Mouse (Mus musculus): ENCODE measurements at regions not wholly inside any gene's neighbourhood (a gene's known extent, or its start where the extent isn't known, plus 50 kb on each side); places are given as distances from the start of the nearest gene placed in this dataset.
A peak's percentile ranks its signal among the peaks of the same experiment; 100 is the strongest.

GRCm38 (mm10) chr3:21761909-21762308, 314.5 kb upstream of the Tbl1xr1 start:
- TF ChIP-seq POLR2A (IDR thresholded peaks at IDR 0.05; ENCODE audit: extremely low read depth, insufficient read depth, low read length) (no peak), CTCF (IDR thresholded peaks at IDR 0.05; ENCODE audit: low read depth, low read length) (no peak)
- WGBS, result 21% methylated on average over 3 of the region's 3 CpGs

GRCm38 (mm10) chr3:21768081-21768480, 308.4 kb upstream of the Tbl1xr1 start:
- Histone ChIP-seq H3K27me3 (ENCODE audit: control insufficient read depth, insufficient read depth, low read length) (no peaks in the 10 kb centered on the region), H3K4me3 (ENCODE audit: insufficient read depth, low read depth, low read length) (no peak overlapping the region), H3K4me1 (ENCODE audit: control insufficient read depth, insufficient read depth, low read length) (no peaks in the 10 kb centered on the region), H3K36me3 (ENCODE audit: control insufficient read depth, insufficient read depth, low read length) (no peaks in the 10 kb centered on the region), H3K79me2 (ENCODE audit: control insufficient read depth, insufficient read depth, low read length) (no peaks in the 10 kb centered on the region), H3K27ac (replicated peaks; ENCODE audit: insufficient read depth, low read depth, low read length) (no peak overlapping the region), H3K9ac (ENCODE audit: low read depth, low read length) (no peak overlapping the region)
- TF ChIP-seq CTCF (IDR thresholded peaks at IDR 0.05; ENCODE audit: low read depth, low read length) (no peak), POLR2A (IDR thresholded peaks at IDR 0.05; ENCODE audit: extremely low read depth, insufficient read depth, low read length) (no peak)
- 98% methylated on average over 1 of the region's 1 CpGs for WGBS
- no peak for DNase-seq (ENCODE audit: extremely low read depth, low read depth, low spot score)

More at GRCm38 (mm10) chr3:21761909-21762308, 314.5 kb upstream of the Tbl1xr1 start:
- no peaks in the 10 kb centered on the region for H3K36me3 ChIP-seq (ENCODE audit: control insufficient read depth, insufficient read depth, low read length)
- peak overlapping the region; percentile 6; the same call in 1 of the 2 replicates for H3K27ac ChIP-seq (replicated peaks; ENCODE audit: insufficient read depth, low read depth, low read length)
- H3K79me2 ChIP-seq (ENCODE audit: control insufficient read depth, insufficient read depth, low read length), result no peaks in the 10 kb centered on the region
- H3K9ac ChIP-seq (ENCODE audit: low read depth, low read length), result no peak overlapping the region
- no peaks in the 10 kb centered on the region for H3K27me3 ChIP-seq (ENCODE audit: control insufficient read depth, insufficient read depth, low read length)
- no peak overlapping the region for H3K4me3 ChIP-seq (ENCODE audit: insufficient read depth, low read depth, low read length)
- peaks cover 4% of the 10 kb centered on the region for H3K4me1 ChIP-seq (ENCODE audit: control insufficient read depth, insufficient read depth, low read length)
- peak; percentile 81 for DNase-seq (ENCODE audit: extremely low read depth, low read depth, low spot score)

GRCm38 (mm10) chr3:21769920-21770547, 306.4 kb upstream of the Tbl1xr1 start:
- Histone ChIP-seq H3K4me1 (ENCODE audit: control insufficient read depth, insufficient read depth, low read length) (no peaks in the 10 kb centered on the region), H3K27ac (replicated peaks; ENCODE audit: insufficient read depth, low read depth, low read length) (no peak overlapping the region), H3K79me2 (ENCODE audit: control insufficient read depth, insufficient read depth, low read length) (no peaks in the 10 kb centered on the region), H3K4me3 (ENCODE audit: insufficient read depth, low read depth, low read length) (no peak overlapping the region), H3K9ac (ENCODE audit: low read depth, low read length) (no peak overlapping the region), H3K36me3 (ENCODE audit: control insufficient read depth, insufficient read depth, low read length) (no peaks in the 10 kb centered on the region), H3K27me3 (ENCODE audit: control insufficient read depth, insufficient read depth, low read length) (no peaks in the 10 kb centered on the region)
- DNase-seq (ENCODE audit: extremely low read depth, low read depth, low spot score), result no peak
- 81% methylated on average over 9 of the region's 9 CpGs for WGBS
- TF ChIP-seq CTCF (IDR thresholded peaks at IDR 0.05; ENCODE audit: low read depth, low read length) (no peak), POLR2A (IDR thresholded peaks at IDR 0.05; ENCODE audit: extremely low read depth, insufficient read depth, low read length) (no peak)

GRCm38 (mm10) chr3:21771752-21772298, 304.6 kb upstream of the Tbl1xr1 start:
- TF ChIP-seq CTCF (IDR thresholded peaks at IDR 0.05; ENCODE audit: low read depth, low read length), result no peak
- TF ChIP-seq POLR2A (IDR thresholded peaks at IDR 0.05; ENCODE audit: extremely low read depth, insufficient read depth, low read length), result no peak

GRCm38 (mm10) chr3:21774172-21774842, 302.1 kb upstream of the Tbl1xr1 start:
- H3K4me1 ChIP-seq (ENCODE audit: control insufficient read depth, insufficient read depth, low read length), result no peaks in the 10 kb centered on the region
- no peaks in the 10 kb centered on the region for H3K36me3 ChIP-seq (ENCODE audit: control insufficient read depth, insufficient read depth, low read length)
- no peaks in the 10 kb centered on the region for H3K79me2 ChIP-seq (ENCODE audit: control insufficient read depth, insufficient read depth, low read length)
- no peaks in the 10 kb centered on the region for H3K27me3 ChIP-seq (ENCODE audit: control insufficient read depth, insufficient read depth, low read length)
- H3K4me3 ChIP-seq (ENCODE audit: insufficient read depth, low read depth, low read length), result no peak overlapping the region
- H3K9ac ChIP-seq (ENCODE audit: low read depth, low read length), result no peak overlapping the region
- TF ChIP-seq CTCF (IDR thresholded peaks at IDR 0.05; ENCODE audit: low read depth, low read length), result no peak
- no peak for TF ChIP-seq POLR2A (IDR thresholded peaks at IDR 0.05; ENCODE audit: extremely low read depth, insufficient read depth, low read length)
- WGBS, result 93% methylated on average over 4 of the region's 4 CpGs
- no peak overlapping the region for H3K27ac ChIP-seq (replicated peaks; ENCODE audit: insufficient read depth, low read depth, low read length)
- DNase-seq (ENCODE audit: extremely low read depth, low read depth, low spot score), result no peak

More at GRCm38 (mm10) chr3:21771752-21772298, 304.6 kb upstream of the Tbl1xr1 start:
- WGBS, result 95% methylated on average over 4 of the region's 4 CpGs
- H3K4me3 ChIP-seq (ENCODE audit: insufficient read depth, low read depth, low read length), result no peak overlapping the region
- H3K79me2 ChIP-seq (ENCODE audit: control insufficient read depth, insufficient read depth, low read length), result no peaks in the 10 kb centered on the region
- H3K9ac ChIP-seq (ENCODE audit: low read depth, low read length), result no peak overlapping the region
- H3K27ac ChIP-seq (replicated peaks; ENCODE audit: insufficient read depth, low read depth, low read length), result no peak overlapping the region
- DNase-seq (ENCODE audit: extremely low read depth, low read depth, low spot score), result no peak
- no peaks in the 10 kb centered on the region for H3K27me3 ChIP-seq (ENCODE audit: control insufficient read depth, insufficient read depth, low read length)
- H3K4me1 ChIP-seq (ENCODE audit: control insufficient read depth, insufficient read depth, low read length), result no peaks in the 10 kb centered on the region
- no peaks in the 10 kb centered on the region for H3K36me3 ChIP-seq (ENCODE audit: control insufficient read depth, insufficient read depth, low read length)

GRCm38 (mm10) chr3:21778789-21779188, 297.7 kb upstream of the Tbl1xr1 start:
- no peaks in the 10 kb centered on the region for H3K4me1 ChIP-seq (ENCODE audit: control insufficient read depth, insufficient read depth, low read length)
- no peaks in the 10 kb centered on the region for H3K36me3 ChIP-seq (ENCODE audit: control insufficient read depth, insufficient read depth, low read length)
- TF ChIP-seq CTCF (IDR thresholded peaks at IDR 0.05; ENCODE audit: low read depth, low read length), result no peak
- no peak for TF ChIP-seq POLR2A (IDR thresholded peaks at IDR 0.05; ENCODE audit: extremely low read depth, insufficient read depth, low read length)
- no peaks in the 10 kb centered on the region for H3K79me2 ChIP-seq (ENCODE audit: control insufficient read depth, insufficient read depth, low read length)
- H3K9ac ChIP-seq (ENCODE audit: low read depth, low read length), result no peak overlapping the region
- no peak overlapping the region for H3K4me3 ChIP-seq (ENCODE audit: insufficient read depth, low read depth, low read length)
- 56% methylated on average over 4 of the region's 4 CpGs for WGBS
- no peaks in the 10 kb centered on the region for H3K27me3 ChIP-seq (ENCODE audit: control insufficient read depth, insufficient read depth, low read length)
- no peak for DNase-seq (ENCODE audit: extremely low read depth, low read depth, low spot score)
- no peak overlapping the region for H3K27ac ChIP-seq (replicated peaks; ENCODE audit: insufficient read depth, low read depth, low read length)
